Mouse (Mus musculus): Measurements from ENCODE around the gene Macrod2. TPM values are rescaled to one million over a fixed set of nuclear protein-coding genes. Genes with fewer than 3 reads are reported as not detected.
A peak's percentile ranks its signal among the peaks of the same experiment; 100 is the strongest.

The Macrod2 gene
- polyA plus RNA-seq, 1 experiment from 2014 or later, result 45.9 TPM

DNA sequence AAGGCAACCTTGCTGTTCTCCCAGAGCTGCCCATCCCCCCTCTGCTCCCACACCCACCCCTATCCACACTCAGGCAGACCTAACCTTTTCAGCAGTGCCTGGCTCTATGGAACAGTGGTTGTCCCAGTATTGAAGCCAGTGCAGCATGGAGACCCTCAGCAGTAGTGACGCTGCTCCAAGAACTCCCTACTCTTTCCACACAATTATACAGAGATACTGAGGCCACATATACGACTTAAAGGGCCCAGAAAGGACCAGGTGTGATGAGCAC, 1908.7 kb downstream of the Macrod2 start:
- no peak overlapping the region for H3K4me3 ChIP-seq (ENCODE audit: low read depth, low read length)
- peak; percentile 92 for ATAC-seq (ENCODE audit: low FRiP score)
- no peaks in the 10 kb centered on the region for H3K36me3 ChIP-seq (ENCODE audit: control insufficient read depth, insufficient read depth, low read length)
- no peak overlapping the region for H3K4me2 ChIP-seq
- peaks cover 6% of the 10 kb centered on the region; the same call in 1 of the 2 replicates for H3K4me1 ChIP-seq (ENCODE audit: control insufficient read depth, insufficient read depth, low read length)
- H3K27ac ChIP-seq (ENCODE audit: low read depth, low read length), result peak overlapping the region; percentile 80
- DNase-seq (ENCODE audit: low spot score, missing footprints), result no peak
- WGBS, result 24% methylated on average over 2 of the region's 2 CpGs
- H3K27me3 ChIP-seq (ENCODE audit: control insufficient read depth, insufficient read depth, low read length), result no peaks in the 10 kb centered on the region
- H3K9ac ChIP-seq (ENCODE audit: low read length), result no peak overlapping the region
- H3K9me3 ChIP-seq (ENCODE audit: control insufficient read depth, low read length), result peaks cover 6% of the 10 kb centered on the region; the same call in 1 of the 2 replicates

DNA sequence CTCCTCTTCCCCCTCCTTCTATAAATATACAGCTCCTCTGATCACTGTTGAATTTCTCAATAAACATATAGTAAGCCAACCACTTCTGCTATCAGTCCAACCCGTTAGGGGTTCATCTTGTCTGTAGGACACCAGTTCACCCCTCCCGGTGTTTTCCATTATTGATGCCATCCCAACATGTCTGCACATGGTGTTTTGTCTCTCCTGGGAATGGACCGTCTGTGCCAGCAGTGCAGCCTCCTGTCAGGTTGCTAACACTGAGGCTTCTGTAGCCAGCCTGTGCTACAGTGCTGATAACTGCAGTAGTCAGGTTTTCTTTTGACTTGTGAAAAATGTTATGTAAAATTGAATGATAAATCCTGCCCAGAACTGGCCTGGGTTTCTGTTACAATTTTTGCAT, 1928.0 kb downstream of the Macrod2 start:
- Histone ChIP-seq H3K9me3 (ENCODE audit: control insufficient read depth, low read length) (no peaks in the 10 kb centered on the region), H3K9ac (ENCODE audit: low read length) (no peak overlapping the region), H3K27ac (ENCODE audit: low read depth, low read length) (no peak overlapping the region), H3K27me3 (ENCODE audit: control insufficient read depth, insufficient read depth, low read length) (no peaks in the 10 kb centered on the region), H3K4me2 (no peak overlapping the region), H3K4me1 (ENCODE audit: control insufficient read depth, insufficient read depth, low read length) (no peaks in the 10 kb centered on the region), H3K36me3 (ENCODE audit: control insufficient read depth, insufficient read depth, low read length) (no peaks in the 10 kb centered on the region), H3K4me3 (ENCODE audit: low read depth, low read length) (no peak overlapping the region)
- no peak for ATAC-seq (ENCODE audit: low FRiP score)
- 83% methylated on average over 3 of the region's 3 CpGs for WGBS
- DNase-seq (ENCODE audit: low spot score, missing footprints), result no peak

DNA sequence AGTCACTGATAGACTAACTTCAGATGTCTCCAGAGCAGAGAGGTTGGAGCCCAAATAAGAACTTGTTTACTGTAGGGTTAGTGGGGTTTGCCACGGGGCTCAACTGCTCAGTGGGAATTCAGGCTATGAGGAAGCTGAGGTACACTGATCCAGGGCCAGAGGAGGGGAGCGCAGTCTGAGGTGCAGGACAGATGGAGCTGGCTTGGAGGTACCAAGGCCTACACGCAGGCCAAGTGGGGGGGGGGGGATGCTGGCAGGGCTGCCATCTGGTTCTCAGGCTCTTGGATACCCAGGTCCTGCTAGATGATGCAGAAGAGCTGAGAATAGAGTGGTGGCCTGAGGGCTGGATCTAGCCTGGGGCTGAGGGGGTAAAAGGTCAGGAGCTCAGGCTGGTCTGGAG, 1931.6 kb downstream of the Macrod2 start:
- 0 out of 2 replicates have a peak, but pooled peaks have one; percentile 19 for ATAC-seq (ENCODE audit: low FRiP score)
- WGBS, result 93% methylated on average over 3 of the region's 3 CpGs
- no peak overlapping the region for H3K4me3 ChIP-seq (ENCODE audit: low read depth, low read length)
- no peaks in the 10 kb centered on the region for H3K4me1 ChIP-seq (ENCODE audit: control insufficient read depth, insufficient read depth, low read length)
- no peaks in the 10 kb centered on the region for H3K9me3 ChIP-seq (ENCODE audit: control insufficient read depth, low read length)
- H3K4me2 ChIP-seq, result no peak overlapping the region
- H3K27me3 ChIP-seq (ENCODE audit: control insufficient read depth, insufficient read depth, low read length), result no peaks in the 10 kb centered on the region
- DNase-seq (ENCODE audit: low spot score, missing footprints), result no peak
- no peak overlapping the region for H3K27ac ChIP-seq (ENCODE audit: low read depth, low read length)
- H3K9ac ChIP-seq (ENCODE audit: low read length), result no peak overlapping the region
- no peaks in the 10 kb centered on the region for H3K36me3 ChIP-seq (ENCODE audit: control insufficient read depth, insufficient read depth, low read length)

DNA sequence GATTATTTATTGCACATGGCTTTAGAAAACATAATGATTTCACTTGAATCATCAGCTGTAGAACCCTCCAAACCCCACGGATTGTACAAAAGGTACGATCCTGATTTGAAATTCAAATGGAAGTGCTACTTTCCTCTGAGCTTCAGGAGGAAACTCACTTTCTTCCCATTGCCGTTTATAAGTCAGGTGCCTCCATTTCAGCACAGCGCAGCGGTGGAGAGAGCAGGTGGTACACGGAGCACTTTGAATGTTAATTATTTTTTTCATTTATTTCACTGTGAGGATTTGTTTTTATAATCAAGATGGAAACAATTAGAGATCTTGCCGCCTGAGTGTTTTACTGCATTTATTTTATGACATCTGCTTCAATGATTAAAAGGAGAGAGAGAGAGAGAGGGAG, 1934.7 kb downstream of the Macrod2 start:
- Histone ChIP-seq H3K4me3 (ENCODE audit: low read depth, low read length) (no peak overlapping the region), H3K4me2 (no peak overlapping the region), H3K9me3 (ENCODE audit: control insufficient read depth, low read length) (no peaks in the 10 kb centered on the region), H3K9ac (ENCODE audit: low read length) (no peak overlapping the region), H3K4me1 (ENCODE audit: control insufficient read depth, insufficient read depth, low read length) (peaks cover 9% of the 10 kb centered on the region; the same call in 1 of the 2 replicates), H3K27ac (ENCODE audit: low read depth, low read length) (no peak overlapping the region), H3K27me3 (ENCODE audit: control insufficient read depth, insufficient read depth, low read length) (no peaks in the 10 kb centered on the region), H3K36me3 (ENCODE audit: control insufficient read depth, insufficient read depth, low read length) (no peaks in the 10 kb centered on the region)
- ATAC-seq (ENCODE audit: low FRiP score), result no peak
- 76% methylated on average over 7 of the region's 7 CpGs for WGBS
- peak; percentile 66 for DNase-seq (ENCODE audit: low spot score, missing footprints)

DNA sequence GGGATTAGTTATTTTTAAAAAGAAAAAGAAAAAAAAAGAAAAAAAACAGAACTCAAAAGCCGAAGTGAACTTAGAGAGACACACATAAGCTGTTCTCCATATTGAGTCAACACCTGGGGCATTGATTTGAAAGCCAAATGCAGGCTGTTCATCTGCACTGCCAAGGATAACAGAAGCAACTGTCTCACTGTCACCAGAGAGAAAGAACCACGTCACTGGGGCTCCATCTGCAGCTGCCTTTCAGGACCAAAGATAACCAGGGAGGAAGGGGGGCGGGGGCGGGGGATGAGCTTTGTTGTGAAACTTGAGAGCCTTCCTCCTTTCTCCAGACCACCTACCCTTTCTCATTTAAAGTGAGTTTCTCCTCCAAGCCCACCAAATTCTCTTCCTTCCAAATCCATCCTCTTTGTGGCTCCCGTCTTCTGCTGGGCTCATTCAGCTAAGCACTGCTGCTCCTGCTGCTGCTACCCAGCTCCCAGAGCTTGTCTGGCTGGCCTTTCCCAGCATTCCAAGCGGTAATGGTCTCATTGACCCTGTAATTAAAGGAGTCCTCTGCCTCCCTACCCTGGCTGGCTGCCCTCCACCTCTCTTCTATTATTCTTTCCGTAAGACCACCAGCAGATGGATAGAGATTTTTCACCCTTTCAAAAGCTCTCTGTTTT, 1939.5 kb downstream of the Macrod2 start:
- no peaks in the 10 kb centered on the region for H3K9me3 ChIP-seq (ENCODE audit: control insufficient read depth, low read length)
- no peaks in the 10 kb centered on the region for H3K27me3 ChIP-seq (ENCODE audit: control insufficient read depth, insufficient read depth, low read length)
- no peak overlapping the region for H3K4me3 ChIP-seq (ENCODE audit: low read depth, low read length)

DNA sequence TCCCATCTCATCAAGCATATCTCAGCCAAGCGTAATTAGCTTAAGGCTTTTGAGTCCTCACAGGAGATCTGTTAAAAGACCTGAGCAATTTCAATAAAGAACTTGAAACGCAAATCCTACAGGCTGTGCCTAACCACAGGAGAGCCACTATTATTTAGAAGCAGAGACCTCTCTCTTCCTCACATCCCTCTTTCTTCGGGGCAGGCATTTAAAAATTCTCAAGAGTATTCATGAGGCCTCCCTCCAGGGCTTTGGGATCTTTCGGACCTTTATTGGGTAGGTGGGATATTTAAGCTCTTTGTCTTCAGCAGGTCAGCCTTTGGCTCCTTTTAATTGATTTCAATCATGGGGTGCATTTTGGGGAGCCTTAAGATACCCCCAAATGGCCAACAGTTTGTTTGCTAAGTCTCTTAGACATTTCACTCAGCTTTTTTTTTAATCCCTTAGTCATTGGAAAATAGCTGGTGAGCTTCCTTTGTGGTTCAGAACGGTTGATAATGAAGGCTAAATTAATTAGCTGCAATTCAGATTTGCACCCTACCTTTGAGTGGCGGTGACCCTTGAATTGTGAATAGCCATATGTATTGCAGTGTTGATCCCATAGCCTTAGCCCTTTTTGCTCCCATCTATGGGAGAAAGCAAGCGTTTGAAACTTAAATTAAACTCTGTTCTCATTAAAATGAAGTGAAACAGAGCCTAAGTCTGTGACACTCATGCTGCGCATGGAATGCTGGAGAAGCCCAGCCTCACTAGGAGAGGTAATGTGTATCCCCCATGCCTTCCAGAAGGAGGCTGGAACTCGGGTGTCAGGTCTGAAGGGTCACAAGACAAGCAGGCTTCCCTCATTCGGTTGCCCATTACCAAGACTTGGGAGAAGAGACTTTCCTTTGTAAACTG, 1940.2 kb downstream of the Macrod2 start:
- no peaks in the 10 kb centered on the region for H3K36me3 ChIP-seq (ENCODE audit: control insufficient read depth, insufficient read depth, low read length)
- no peak overlapping the region for H3K4me3 ChIP-seq (ENCODE audit: low read depth, low read length)
- ATAC-seq (ENCODE audit: low FRiP score) (peak; percentile 71), DNase-seq (ENCODE audit: low spot score, missing footprints) (peak; percentile 90)
- peak overlapping the region; percentile 83 for H3K27ac ChIP-seq (ENCODE audit: low read depth, low read length)
- no peak overlapping the region for H3K9ac ChIP-seq (ENCODE audit: low read length)
- H3K9me3 ChIP-seq (ENCODE audit: control insufficient read depth, low read length), result no peaks in the 10 kb centered on the region
- H3K27me3 ChIP-seq (ENCODE audit: control insufficient read depth, insufficient read depth, low read length), result no peaks in the 10 kb centered on the region
- WGBS, result 12% methylated on average over 10 of the region's 10 CpGs
- peaks cover 15% of the 10 kb centered on the region; the same call in 1 of the 2 replicates for H3K4me1 ChIP-seq (ENCODE audit: control insufficient read depth, insufficient read depth, low read length)
- no peak overlapping the region for H3K4me2 ChIP-seq

More for the DNA sequence above, 1939.5 kb downstream of the Macrod2 start:
- peak overlapping the region; percentile 83 for H3K27ac ChIP-seq (ENCODE audit: low read depth, low read length)
- no peaks in the 10 kb centered on the region for H3K36me3 ChIP-seq (ENCODE audit: control insufficient read depth, insufficient read depth, low read length)
- DNase-seq (ENCODE audit: low spot score, missing footprints) (peak; percentile 96), ATAC-seq (ENCODE audit: low FRiP score) (peak; percentile 93)
- H3K4me1 ChIP-seq (ENCODE audit: control insufficient read depth, insufficient read depth, low read length), result peaks cover 15% of the 10 kb centered on the region; the same call in 1 of the 2 replicates
- peak overlapping the region; percentile 19; the same call in 1 of the 2 replicates for H3K4me2 ChIP-seq
- 1% methylated on average over 7 of the region's 7 CpGs for WGBS
- H3K9ac ChIP-seq (ENCODE audit: low read length), result 0 out of 2 replicates have a peak overlapping the region, but pooled peaks have one; percentile 12

DNA sequence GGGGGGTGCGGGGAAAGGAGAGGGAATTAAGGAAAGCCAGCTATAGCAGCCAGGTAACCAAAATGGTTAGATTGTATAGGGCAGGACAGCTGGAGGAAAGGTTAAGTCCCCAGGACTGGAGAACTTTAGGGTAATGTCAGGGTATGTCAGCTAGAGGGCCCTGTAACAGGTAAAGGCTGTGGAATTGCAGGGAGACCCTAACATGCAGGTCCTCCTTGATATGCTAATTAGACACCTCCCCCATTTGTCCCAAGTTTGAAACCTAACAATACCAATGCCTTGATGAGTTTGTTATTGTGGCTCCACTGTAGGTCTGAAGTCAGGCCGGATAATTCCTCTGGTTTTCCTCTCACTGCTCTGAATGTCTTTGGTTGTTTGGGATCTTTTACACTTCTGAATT, 1948.9 kb downstream of the Macrod2 start:
- H3K27ac ChIP-seq (ENCODE audit: low read depth, low read length), result no peak overlapping the region
- H3K4me3 ChIP-seq (ENCODE audit: low read depth, low read length), result no peak overlapping the region
- no peaks in the 10 kb centered on the region for H3K36me3 ChIP-seq (ENCODE audit: control insufficient read depth, insufficient read depth, low read length)
- no peak for DNase-seq (ENCODE audit: low spot score, missing footprints)
- no peaks in the 10 kb centered on the region for H3K4me1 ChIP-seq (ENCODE audit: control insufficient read depth, insufficient read depth, low read length)
- no peak for ATAC-seq (ENCODE audit: low FRiP score)
- WGBS, result 36% methylated on average over 1 of the region's 2 CpGs
- no peak overlapping the region for H3K4me2 ChIP-seq
- no peak overlapping the region for H3K9ac ChIP-seq (ENCODE audit: low read length)
- no peaks in the 10 kb centered on the region for H3K9me3 ChIP-seq (ENCODE audit: control insufficient read depth, low read length)
- H3K27me3 ChIP-seq (ENCODE audit: control insufficient read depth, insufficient read depth, low read length), result no peaks in the 10 kb centered on the region

DNA sequence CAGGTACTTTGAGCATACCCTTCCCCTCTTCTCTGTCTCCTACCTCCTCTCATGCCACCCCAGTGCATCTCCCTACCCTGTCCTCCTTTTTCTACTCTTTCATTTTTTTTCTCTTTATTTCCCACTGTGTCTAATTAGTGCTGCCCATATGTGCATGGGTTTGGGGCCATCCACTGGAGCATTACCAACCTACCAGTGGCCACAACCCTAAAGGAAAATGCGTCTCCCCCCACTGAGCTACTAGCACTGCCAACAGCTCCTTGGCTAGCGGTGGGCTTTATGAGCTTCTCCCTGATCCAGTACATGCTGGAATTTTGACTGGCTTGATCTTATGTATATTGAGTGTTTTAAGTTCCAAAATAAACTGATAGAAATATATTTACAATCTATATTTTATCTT, 1949.6 kb downstream of the Macrod2 start:
- ATAC-seq (ENCODE audit: low FRiP score), result no peak
- H3K4me3 ChIP-seq (ENCODE audit: low read depth, low read length), result no peak overlapping the region
- DNase-seq (ENCODE audit: low spot score, missing footprints), result no peak
- no peak overlapping the region for H3K27ac ChIP-seq (ENCODE audit: low read depth, low read length)
- WGBS, result 82% methylated on average over 2 of the region's 2 CpGs
- H3K4me2 ChIP-seq, result no peak overlapping the region
- H3K9me3 ChIP-seq (ENCODE audit: control insufficient read depth, low read length), result no peaks in the 10 kb centered on the region
- no peaks in the 10 kb centered on the region for H3K27me3 ChIP-seq (ENCODE audit: control insufficient read depth, insufficient read depth, low read length)
- H3K9ac ChIP-seq (ENCODE audit: low read length), result no peak overlapping the region
- H3K36me3 ChIP-seq (ENCODE audit: control insufficient read depth, insufficient read depth, low read length), result no peaks in the 10 kb centered on the region
- H3K4me1 ChIP-seq (ENCODE audit: control insufficient read depth, insufficient read depth, low read length), result no peaks in the 10 kb centered on the region

DNA sequence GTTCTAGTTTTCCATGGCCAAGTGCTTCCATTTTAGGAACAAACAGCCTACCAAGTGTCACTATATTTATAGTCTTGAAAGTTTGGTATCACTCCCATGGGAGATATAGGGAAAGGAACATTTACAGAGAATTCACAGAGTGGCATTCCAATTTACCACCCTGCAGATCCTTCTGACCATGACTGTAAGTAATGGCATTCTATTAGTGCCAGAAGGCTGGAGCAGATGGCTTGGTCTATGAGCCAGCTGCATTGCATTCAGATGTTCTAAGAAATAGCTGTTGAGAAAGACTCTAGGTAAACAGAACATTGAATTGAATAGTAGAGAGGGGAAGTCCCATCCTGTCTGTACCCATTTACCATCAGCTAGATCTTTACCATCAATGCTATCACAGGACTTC, 1954.7 kb downstream of the Macrod2 start:
- no peak for ATAC-seq (ENCODE audit: low FRiP score)
- Histone ChIP-seq H3K9ac (ENCODE audit: low read length) (no peak overlapping the region), H3K4me1 (ENCODE audit: control insufficient read depth, insufficient read depth, low read length) (no peaks in the 10 kb centered on the region), H3K9me3 (ENCODE audit: control insufficient read depth, low read length) (no peaks in the 10 kb centered on the region), H3K27me3 (ENCODE audit: control insufficient read depth, insufficient read depth, low read length) (no peaks in the 10 kb centered on the region), H3K4me2 (no peak overlapping the region), H3K4me3 (ENCODE audit: low read depth, low read length) (no peak overlapping the region), H3K36me3 (ENCODE audit: control insufficient read depth, insufficient read depth, low read length) (no peaks in the 10 kb centered on the region), H3K27ac (ENCODE audit: low read depth, low read length) (no peak overlapping the region)
- peak; percentile 8 for DNase-seq (ENCODE audit: low spot score, missing footprints)
